Mouse (Mus musculus) heart, embryonic 12.5 days (tissue): ENCODE measurements around the gene Bcs1l. TPM values are rescaled to one million over a fixed set of nuclear protein-coding genes. Genes with fewer than 3 reads are reported as not detected.
A peak's percentile ranks its signal among the peaks of the same experiment; 100 is the strongest.

Experiments
- ATAC-seq: fragments of 200-750 bp; cut with Nextera tagmentation; 2 replicates; pipeline ENCODE4 v1.8.0; 2017; ENCODE audit warnings: moderate TSS enrichment, moderate library complexity; ENCODE audit not compliant: insufficient number of reproducible peaks, low FRiP score
- H3K27ac ChIP-seq: fragments of 300-500 bp; sonication (generic); 2 replicates; pipeline ENCODE4 v1.5.1; 2016; ENCODE audit warnings: mild to moderate bottlenecking, moderate library complexity; ENCODE audit not compliant: poor library complexity, severe bottlenecking
- H3K27me3 ChIP-seq: fragments of 300-500 bp; sonication (generic); replicated peaks from 2 replicates; pipeline ENCODE4 v1.6.1; 2016; ENCODE audit warnings: mild to moderate bottlenecking, moderate library complexity
- H3K36me3 ChIP-seq: fragments of 300-500 bp; sonication (generic); 2 replicates; pipeline ENCODE4 v1.6.1; 2016; ENCODE audit warnings: mild to moderate bottlenecking, moderate library complexity
- H3K4me1 ChIP-seq: fragments of 300-500 bp; sonication (generic); replicated peaks from 2 replicates; pipeline ENCODE4 v1.6.1; 2016; ENCODE audit warnings: mild to moderate bottlenecking
- H3K4me2 ChIP-seq: fragments of 300-500 bp; sonication (generic); 2 replicates; pipeline ENCODE4 v1.6.1; 2016; ENCODE audit warnings: mild to moderate bottlenecking, moderate library complexity
- H3K4me3 ChIP-seq: fragments of 300-500 bp; sonication (generic); 2 replicates; pipeline ENCODE4 v1.5.1; 2016; ENCODE audit warnings: mild to moderate bottlenecking
- H3K9ac ChIP-seq: fragments of 300-500 bp; sonication (generic); 2 replicates; pipeline ENCODE4 v1.6.1; 2016; ENCODE audit warnings: mild to moderate bottlenecking, moderate library complexity
- H3K9me3 ChIP-seq: fragments of 300-500 bp; sonication (generic); replicated peaks from 2 replicates; pipeline ENCODE4 v1.6.1; 2016; ENCODE audit warnings: mild to moderate bottlenecking, moderate library complexity
- WGBS: fragments of 180-500 bp; shearing (Covaris S2); methylation state at CpG from one replicate; pipeline ENCODE4 v1.1.7; 2016; 5-methylcytosine and 5-hydroxymethylcytosine counted together
- microRNA-seq: library from miRNA; unstranded; fragments of <30 nt; microRNA quantifications from one replicate; pipeline ENCODE4, GENCODE M21; 2017
- polyA plus RNA-seq: library from polyadenylated mRNA; unstranded; fragments of >200 nt; fragmentation: Nextera tagmentation; extraction: Ambion mirVana; gene quantifications from 2 replicates; pipeline ENCODE4 v1.2.1, GENCODE M21; 2016

The Bcs1l gene
- polyA plus RNA-seq, 1 experiment from 2014 or later, result 19.0 TPM

DNA sequence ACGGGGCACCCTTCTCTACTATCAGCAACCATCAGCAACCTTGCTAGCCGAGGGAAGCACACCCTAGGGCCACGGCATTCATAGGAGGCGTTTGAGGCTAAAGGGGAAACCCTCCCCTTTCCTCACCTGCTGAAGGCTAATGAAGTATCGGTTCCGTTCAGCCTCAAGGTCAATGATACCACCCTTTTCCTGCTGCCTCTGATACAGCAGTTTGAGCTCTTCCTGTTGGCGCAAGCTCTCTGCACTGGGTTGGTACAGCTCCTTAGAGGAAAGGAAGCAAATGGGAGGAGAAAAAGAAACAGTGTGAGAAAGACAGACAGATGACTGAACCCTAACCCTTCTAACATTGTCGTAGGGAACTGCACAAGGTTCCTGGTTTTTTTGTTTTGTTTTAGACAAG lies 6.3 kb downstream of the Bcs1l start:
- Histone ChIP-seq H3K9ac (no peak overlapping the region), H3K4me1 (no peaks in the 10 kb centered on the region), H3K9me3 (no peaks in the 10 kb centered on the region), H3K27ac (no peak overlapping the region), H3K4me2 (no peak overlapping the region), H3K4me3 (no peak overlapping the region), H3K27me3 (no peaks in the 10 kb centered on the region), H3K36me3 (peaks cover 82% of the 10 kb centered on the region)
- 78% methylated on average over 8 of the region's 8 CpGs for WGBS
- no peak for ATAC-seq

DNA sequence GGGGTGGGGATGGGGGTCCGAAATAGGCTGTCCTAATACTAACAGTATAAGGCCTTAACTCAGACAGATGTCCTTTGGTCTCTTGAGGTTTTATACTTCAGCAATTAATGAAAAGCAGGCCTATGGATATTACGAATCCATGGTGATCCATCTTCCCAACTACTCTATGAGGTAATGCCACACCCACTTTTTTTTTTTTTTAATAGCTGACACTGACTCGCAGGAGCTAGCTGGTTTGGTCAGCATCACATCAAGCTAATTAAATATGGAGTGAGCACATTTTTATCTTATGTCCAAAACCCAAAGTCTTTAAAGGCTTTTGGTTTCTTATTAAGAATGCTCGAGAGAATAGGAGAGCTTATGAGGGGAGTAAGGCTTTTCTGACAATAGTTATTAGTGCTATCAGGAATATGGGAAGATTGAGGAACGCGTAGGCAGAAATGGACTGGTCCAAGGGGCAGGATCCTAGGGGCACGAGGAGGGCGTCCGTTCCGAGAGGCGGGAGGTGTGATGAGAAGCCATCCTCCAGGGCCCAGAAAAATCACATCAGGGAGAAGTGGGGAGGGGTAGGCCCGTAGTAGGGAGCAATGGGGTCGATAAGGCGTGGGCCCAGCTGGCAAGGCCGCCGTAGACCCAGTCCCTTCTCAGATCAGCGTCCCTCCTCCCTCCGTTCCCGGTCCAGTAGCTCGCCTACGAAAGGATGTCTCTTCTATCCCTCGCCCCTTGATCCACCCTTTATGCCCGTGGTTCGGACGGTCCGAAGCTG lies 12.6 kb downstream of the Bcs1l start:
- no peaks in the 10 kb centered on the region for H3K9me3 ChIP-seq
- ATAC-seq, result peak; percentile 60
- peak overlapping the region; percentile 84 for H3K4me2 ChIP-seq
- peaks cover 11% of the 10 kb centered on the region for H3K4me1 ChIP-seq
- peak overlapping the region; percentile 91 for H3K9ac ChIP-seq
- no peaks in the 10 kb centered on the region for H3K27me3 ChIP-seq
- peak overlapping the region; percentile 95 for H3K4me3 ChIP-seq
- H3K27ac ChIP-seq, result peak overlapping the region; percentile 21; the same call in 1 of the 2 replicates
- peaks cover 28% of the 10 kb centered on the region for H3K36me3 ChIP-seq
- WGBS, result 8% methylated on average over 26 of the region's 26 CpGs

DNA sequence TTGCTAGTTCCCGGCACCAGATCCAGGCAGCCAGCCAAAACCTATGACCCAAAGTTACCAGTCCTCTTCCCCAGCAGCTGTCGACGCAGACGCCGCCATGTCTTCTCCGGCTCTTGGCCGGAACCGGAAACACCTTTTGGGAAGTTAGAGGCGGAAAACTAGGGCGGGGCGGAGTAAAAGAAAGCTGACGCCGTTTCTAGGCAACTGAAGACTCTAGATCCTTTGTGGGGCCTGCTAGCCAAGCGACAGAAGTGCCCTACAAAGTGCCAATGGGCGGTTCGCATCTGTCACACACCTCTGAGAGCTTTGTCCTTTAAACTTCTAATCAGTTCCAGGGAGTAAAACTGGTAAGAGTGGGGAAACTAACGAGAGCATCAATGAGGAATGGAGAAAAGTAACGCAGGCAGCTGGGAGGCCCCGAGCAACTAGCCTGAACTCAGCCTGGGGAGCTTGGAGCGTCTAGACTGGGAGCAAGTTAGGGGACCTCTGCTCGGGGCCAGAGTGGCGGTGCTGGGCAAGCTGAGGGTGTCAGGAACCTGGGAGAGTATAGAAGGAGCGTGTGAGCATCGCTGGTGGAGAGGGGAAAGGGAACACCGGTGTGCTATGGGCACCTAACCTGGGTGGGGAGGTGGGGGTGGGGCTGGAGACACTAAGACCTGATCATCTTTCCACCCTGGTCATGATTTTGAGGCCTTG lies 13.3 kb downstream of the Bcs1l start, which contains the start of the genes Rnf25 and Stk36:
Gene Rnf25 (minus strand): TSS at position 131 of the 696 bp plus-strand sequence.
Gene Stk36 (plus strand): TSS at position 179 of the 696 bp plus-strand sequence.
- H3K36me3 ChIP-seq, result peaks cover 23% of the 10 kb centered on the region
- peak within 1 kb of the TSS; percentile 95 for H3K4me3 ChIP-seq
- H3K4me2 ChIP-seq, result peak within 1 kb of the TSS; percentile 84
- peaks cover 11% of the 10 kb centered on the region for H3K4me1 ChIP-seq
- WGBS, result 10% methylated on average over 25 of the region's 25 CpGs
- peak; percentile 83 for ATAC-seq
- no peaks in the 10 kb centered on the region for H3K9me3 ChIP-seq
- H3K27me3 ChIP-seq, result no peaks in the 10 kb centered on the region
- peak within 1 kb of the TSS; percentile 21; the same call in 1 of the 2 replicates for H3K27ac ChIP-seq
- H3K9ac ChIP-seq, result peak within 1 kb of the TSS; percentile 91

DNA sequence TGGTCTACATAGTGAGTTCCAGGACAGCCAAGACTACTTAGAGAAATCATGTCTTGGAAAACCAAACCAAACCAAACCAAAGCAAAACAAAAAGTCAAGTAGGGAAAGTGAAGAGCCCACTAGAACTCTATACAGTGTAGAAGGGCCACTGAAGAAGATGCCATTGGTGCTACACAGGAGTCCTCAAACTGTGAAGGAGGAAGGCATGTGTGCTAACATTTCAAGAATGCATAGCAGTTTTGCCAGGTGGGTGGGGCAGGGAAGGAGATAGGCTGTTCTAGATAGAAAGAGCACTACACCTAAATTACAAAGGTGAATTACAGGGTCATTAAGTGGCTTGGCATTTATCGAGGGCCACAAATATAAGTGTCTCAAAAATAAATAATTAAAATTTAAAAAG lies 36.1 kb downstream of the Bcs1l start:
- Histone ChIP-seq H3K36me3 (no peaks in the 10 kb centered on the region), H3K4me2 (no peak overlapping the region), H3K9ac (no peak overlapping the region), H3K27ac (no peak overlapping the region), H3K4me3 (no peak overlapping the region), H3K27me3 (no peaks in the 10 kb centered on the region), H3K4me1 (no peaks in the 10 kb centered on the region), H3K9me3 (no peaks in the 10 kb centered on the region)
- WGBS, result 83% methylated on average over 1 of the region's 1 CpGs
- ATAC-seq, result no peak

DNA sequence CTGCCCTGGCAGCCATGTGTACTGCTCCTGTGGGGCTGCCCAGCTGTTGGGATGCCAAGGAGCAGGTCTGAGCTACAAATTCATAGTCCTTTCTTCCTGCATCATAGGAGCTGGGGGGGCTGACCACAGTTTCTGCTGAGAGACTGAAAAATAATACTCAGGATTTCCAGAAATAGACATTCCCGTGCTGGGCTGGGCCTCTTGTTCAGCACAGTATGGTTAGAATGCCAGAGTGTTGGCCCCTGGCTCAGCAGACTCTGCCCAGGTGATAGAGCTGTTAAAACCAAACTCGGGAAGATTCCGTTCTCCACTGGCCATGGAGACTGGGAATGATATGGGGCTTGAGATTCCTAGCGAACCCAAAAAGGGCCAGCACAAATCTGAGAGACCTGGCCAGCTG lies 38.0 kb downstream of the Bcs1l start:
- Histone ChIP-seq H3K9ac (no peak overlapping the region), H3K4me1 (no peaks in the 10 kb centered on the region), H3K4me2 (no peak overlapping the region), H3K9me3 (no peaks in the 10 kb centered on the region), H3K27ac (no peak overlapping the region), H3K4me3 (no peak overlapping the region), H3K36me3 (no peaks in the 10 kb centered on the region), H3K27me3 (no peaks in the 10 kb centered on the region)
- ATAC-seq, result no peak
- 70% methylated on average over 4 of the region's 4 CpGs for WGBS

DNA sequence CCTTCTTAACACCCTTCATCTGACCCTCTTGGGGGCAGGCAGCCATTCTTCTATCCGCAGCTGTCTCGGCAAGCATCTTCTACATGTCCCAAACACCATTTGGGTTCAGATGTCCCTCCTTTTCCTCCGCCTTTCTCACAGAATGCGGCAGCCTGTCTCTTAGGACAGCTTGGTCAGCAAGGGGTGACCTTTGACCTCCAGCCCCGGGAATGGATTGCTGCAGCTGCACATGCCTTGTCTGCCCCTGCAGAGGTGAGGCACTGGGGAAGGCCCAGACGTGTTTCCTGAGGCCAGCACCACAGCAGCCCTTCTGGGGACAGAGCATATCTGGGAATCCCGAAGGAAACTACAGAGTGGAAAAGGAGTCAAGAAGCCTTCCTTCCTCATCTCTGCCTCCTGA lies 39.9 kb downstream of the Bcs1l start:
- H3K27ac ChIP-seq, result no peak overlapping the region
- 46% methylated on average over 7 of the region's 7 CpGs for WGBS
- ATAC-seq, result no peak

DNA sequence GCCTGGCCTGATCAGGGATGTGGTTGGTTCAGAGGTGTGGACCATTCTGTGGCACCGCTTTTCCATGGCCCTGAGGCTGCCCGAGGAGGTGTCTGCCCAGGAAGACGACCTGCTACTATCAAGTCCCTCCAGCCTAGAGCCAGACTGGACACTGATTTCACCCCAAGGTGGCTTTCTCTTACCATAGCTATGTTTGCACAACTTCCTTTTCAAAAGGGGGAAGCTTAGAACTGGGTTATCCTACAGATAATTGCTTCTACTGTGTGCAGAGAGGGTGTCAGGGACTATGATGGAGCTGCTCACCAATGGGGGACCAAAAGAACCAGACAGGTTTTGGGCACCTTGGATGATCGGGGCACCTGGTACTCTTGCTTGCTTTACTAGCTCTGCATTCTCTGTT lies 44.6 kb downstream of the Bcs1l start:
- no peak for ATAC-seq
- WGBS, result 74% methylated on average over 4 of the region's 4 CpGs
- Histone ChIP-seq H3K9ac (no peak overlapping the region), H3K9me3 (no peaks in the 10 kb centered on the region), H3K4me1 (no peaks in the 10 kb centered on the region), H3K27ac (no peak overlapping the region), H3K27me3 (no peaks in the 10 kb centered on the region), H3K4me2 (no peak overlapping the region), H3K36me3 (no peaks in the 10 kb centered on the region), H3K4me3 (no peak overlapping the region)

More for the DNA sequence above, 39.9 kb downstream of the Bcs1l start:
- Histone ChIP-seq H3K36me3 (no peaks in the 10 kb centered on the region), H3K4me2 (no peak overlapping the region), H3K9ac (no peak overlapping the region), H3K4me3 (no peak overlapping the region), H3K27me3 (no peaks in the 10 kb centered on the region), H3K9me3 (no peaks in the 10 kb centered on the region), H3K4me1 (no peaks in the 10 kb centered on the region)

Small RNA genes within 50 kb of the gene (microRNA-seq; reads per million reads assigned to microRNA genes)
- gene Gm25035, result not detected

Other genes starting within 250 kb of the Bcs1l start
- gene Catip, start 226.2 kb upstream of the Bcs1l start, polyA plus RNA-seq, result 0.46 TPM in 2 replicates
- 1.3 and 1.5 TPM in 2 replicates for gene Slc11a1, start 213.1 kb upstream of the Bcs1l start, polyA plus RNA-seq
- 54.5 and 55.9 TPM in 2 replicates for gene Ctdsp1, start 196.8 kb upstream of the Bcs1l start, polyA plus RNA-seq
- 0.27 and 0.28 TPM in 2 replicates for gene Vil1, start 178.9 kb upstream of the Bcs1l start, polyA plus RNA-seq
- gene Cnot9, start 82.2 kb upstream of the Bcs1l start, polyA plus RNA-seq, result 36.0 and 36.7 TPM in 2 replicates
- gene Plcd4, start 45.4 kb upstream of the Bcs1l start, polyA plus RNA-seq, result 0.18 and 0.36 TPM in 2 replicates
- gene Usp37, start 44.0 kb upstream of the Bcs1l start, polyA plus RNA-seq, result 24.7 and 26.8 TPM in 2 replicates
- gene Zfp142, start within 50 bp of the Bcs1l start, polyA plus RNA-seq, result 5.9 and 7.9 TPM in 2 replicates
- gene Rnf25, start 13.1 kb downstream of the Bcs1l start, polyA plus RNA-seq, result 22.9 and 23.9 TPM in 2 replicates
- gene Stk36, start 13.2 kb downstream of the Bcs1l start, polyA plus RNA-seq, result 4.4 and 4.9 TPM in 2 replicates
- gene Ttll4, start 73.5 kb downstream of the Bcs1l start, polyA plus RNA-seq, result 25.1 and 25.8 TPM in 2 replicates
- 13.5 and 13.8 TPM in 2 replicates for gene Cyp27a1, start 125.3 kb downstream of the Bcs1l start, polyA plus RNA-seq
- 6.0 and 7.2 TPM in 2 replicates for gene Prkag3, start 160.9 kb downstream of the Bcs1l start, polyA plus RNA-seq
- gene Wnt6, start 183.6 kb downstream of the Bcs1l start, polyA plus RNA-seq, result 0.41 and 1.3 TPM in 2 replicates
- gene Wnt10a, start 203.2 kb downstream of the Bcs1l start, polyA plus RNA-seq, result 0.28 TPM in 1 of 2 replicates, not detected in the other